Mouse (Mus musculus) thymus, adult 18-20 months (tissue): ENCODE data around the gene Prss16.

Source experiments
- DNase-seq, 2 experiments: peaks; one replicate each; pipeline ENCODE4 v3.0.0; 2022; ENCODE audit warnings: mixed read lengths in 2 of 2

Prss16 gene

GRCm38 (mm10) chr13:22035267-22036148 is 26.0 kb upstream of the Prss16 start, which contains the start of the genes Hist1h2ah and Hist1h2bk:
Gene Hist1h2ah, minus strand, starts transcription at chr13:22035568.
Gene Hist1h2bk, plus strand, starts transcription at chr13:22035870.
- peak; percentile 57 to 82 for DNase-seq

GRCm38 (mm10) chr13:22034443-22035266 is 25.1 kb upstream of the Prss16 start:
- DNase-seq, result no peak

GRCm38 (mm10) chr13:22033741-22034442 is 24.4 kb upstream of the Prss16 start:
- DNase-seq, result no peak

- no peak for DNase-seq
These were observed 21.0 kb upstream of the Prss16 start for GRCm38 (mm10) chr13:22030493-22030892.

GRCm38 (mm10) chr13:22029928-22030327 is 20.4 kb upstream of the Prss16 start:
- DNase-seq, result no peak

- peak; percentile 78 to 83 for DNase-seq
These were observed 19.3 kb upstream of the Prss16 start for GRCm38 (mm10) chr13:22028673-22029460.

- peak; percentile 56 to 66 for DNase-seq
These were observed 16.8 kb upstream of the Prss16 start for GRCm38 (mm10) chr13:22026058-22027031.

GRCm38 (mm10) chr13:22022241-22022640 is 12.7 kb upstream of the Prss16 start:
- peak; percentile 26 to 58 for DNase-seq

GRCm38 (mm10) chr13:22021581-22021980 is 12.0 kb upstream of the Prss16 start:
- DNase-seq, result no peak

GRCm38 (mm10) chr13:22020901-22021339 is 11.4 kb upstream of the Prss16 start:
- DNase-seq, result no peak

GRCm38 (mm10) chr13:22019934-22020835 is 10.6 kb upstream of the Prss16 start:
- peak; percentile 25 to 41 for DNase-seq

GRCm38 (mm10) chr13:22015479-22016450 is 6.2 kb upstream of the Prss16 start:
- DNase-seq, result peak; percentile 49 to 70

GRCm38 (mm10) chr13:22014411-22014845 is 4.9 kb upstream of the Prss16 start:
- DNase-seq, result no peak

- no peak for DNase-seq
These were observed 4.2 kb upstream of the Prss16 start for GRCm38 (mm10) chr13:22013716-22014115.

- DNase-seq, result no peak
These were observed 835 bp downstream of the Prss16 start for GRCm38 (mm10) chr13:22008707-22009106.

- no peak for DNase-seq
These were observed 1.7 kb downstream of the Prss16 start for GRCm38 (mm10) chr13:22007872-22008271.

- no peak for DNase-seq
These were observed 2.4 kb downstream of the Prss16 start for GRCm38 (mm10) chr13:22007121-22007510.
